Mouse (Mus musculus) heart, embryonic 13.5 days (tissue): ENCODE data around the gene Irgc1. TPM values are rescaled to one million over a fixed set of nuclear protein-coding genes. Genes with fewer than 3 reads are reported as not detected.

ENCODE experiments used
- ATAC-seq: fragments of 200-750 bp; cut with Nextera tagmentation; 2 replicates; pipeline ENCODE4 v1.8.0; 2017; ENCODE audit warnings: moderate TSS enrichment; ENCODE audit not compliant: insufficient number of reproducible peaks, low FRiP score, low TSS enrichment; ENCODE audit errors: extremely low read depth
- H3K27ac ChIP-seq: fragments of 300-500 bp; sonication (generic); replicated peaks from 2 replicates; pipeline ENCODE4 v1.5.1; 2015; ENCODE audit warnings: moderate library complexity, mild to moderate bottlenecking, inconsistent platforms
- H3K27me3 ChIP-seq: fragments of 300-500 bp; sonication (generic); replicated peaks from 2 replicates; pipeline ENCODE4 v1.6.1; 2015; ENCODE audit warnings: mild to moderate bottlenecking, inconsistent platforms
- H3K36me3 ChIP-seq: fragments of 300-500 bp; sonication (generic); 2 replicates; pipeline ENCODE4 v1.6.1; 2015; ENCODE audit warnings: mild to moderate bottlenecking, inconsistent platforms
- H3K4me1 ChIP-seq: fragments of 300-500 bp; sonication (generic); 2 replicates; pipeline ENCODE4 v1.6.1; 2015; ENCODE audit warnings: inconsistent platforms
- H3K4me2 ChIP-seq: fragments of 300-500 bp; sonication (generic); 2 replicates; pipeline ENCODE4 v1.6.1; 2015; ENCODE audit warnings: inconsistent platforms, mild to moderate bottlenecking, moderate library complexity
- H3K4me3 ChIP-seq: fragments of 300-500 bp; sonication (generic); 2 replicates; pipeline ENCODE4 v1.5.1; 2015; ENCODE audit warnings: moderate library complexity, mild to moderate bottlenecking, inconsistent platforms
- H3K9ac ChIP-seq: fragments of 300-500 bp; sonication (generic); 2 replicates; pipeline ENCODE4 v1.6.1; 2015; ENCODE audit warnings: inconsistent platforms, mild to moderate bottlenecking, moderate library complexity
- H3K9me3 ChIP-seq: fragments of 300-500 bp; sonication (generic); 2 replicates; pipeline ENCODE4 v1.6.1; 2016; ENCODE audit warnings: inconsistent platforms
- WGBS: fragments of 180-500 bp; shearing (Covaris S2); methylation state at CpG from one replicate; pipeline ENCODE4 v1.1.7; 2015; ENCODE audit warnings: mixed read lengths; 5-methylcytosine and 5-hydroxymethylcytosine counted together
- polyA plus RNA-seq: library from polyadenylated mRNA; unstranded; fragments of >200 nt; fragmentation: Nextera tagmentation; extraction: Ambion mirVana; gene quantifications from 2 replicates; pipeline ENCODE4 v1.2.1, GENCODE M21; 2015

Irgc1 gene
- polyA plus RNA-seq, 1 experiment from 2014 or later = not detected

DNA sequence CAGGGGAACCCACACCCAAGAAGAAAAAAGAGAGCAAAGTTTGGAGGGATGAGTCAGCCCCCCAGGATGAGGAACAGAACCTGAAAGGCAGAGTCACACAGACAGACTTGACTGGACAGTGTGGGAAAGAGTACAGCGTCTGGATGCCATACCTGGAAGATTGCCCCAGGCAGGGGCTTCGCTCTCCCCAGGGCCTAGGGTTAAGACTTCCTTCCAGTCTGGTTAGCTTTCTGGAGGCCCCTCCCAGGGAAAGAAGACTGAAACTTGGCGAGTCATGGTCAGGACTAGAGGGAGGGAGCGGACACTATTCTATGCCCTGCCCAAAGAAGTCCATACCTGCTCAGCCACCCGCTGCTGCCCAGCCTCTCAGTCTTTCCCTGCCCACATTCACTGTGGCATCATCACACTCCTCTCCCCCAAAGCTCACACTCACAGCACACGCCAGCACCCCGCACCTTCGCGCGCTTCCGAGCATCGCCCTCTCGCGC is 28.9 kb upstream of the Irgc1 start:
- peak overlapping the region; percentile 82 for H3K9ac ChIP-seq
- 15% methylated on average over 14 of the region's 14 CpGs for WGBS
- no peaks in the 10 kb centered on the region for H3K36me3 ChIP-seq
- H3K27me3 ChIP-seq = peaks cover 77% of the 10 kb centered on the region
- no peak for ATAC-seq
- peak overlapping the region; percentile 86 for H3K4me2 ChIP-seq
- H3K4me1 ChIP-seq = peaks cover 11% of the 10 kb centered on the region
- no peaks in the 10 kb centered on the region for H3K9me3 ChIP-seq
- H3K27ac ChIP-seq = no peak overlapping the region
- H3K4me3 ChIP-seq = peak overlapping the region; percentile 65

DNA sequence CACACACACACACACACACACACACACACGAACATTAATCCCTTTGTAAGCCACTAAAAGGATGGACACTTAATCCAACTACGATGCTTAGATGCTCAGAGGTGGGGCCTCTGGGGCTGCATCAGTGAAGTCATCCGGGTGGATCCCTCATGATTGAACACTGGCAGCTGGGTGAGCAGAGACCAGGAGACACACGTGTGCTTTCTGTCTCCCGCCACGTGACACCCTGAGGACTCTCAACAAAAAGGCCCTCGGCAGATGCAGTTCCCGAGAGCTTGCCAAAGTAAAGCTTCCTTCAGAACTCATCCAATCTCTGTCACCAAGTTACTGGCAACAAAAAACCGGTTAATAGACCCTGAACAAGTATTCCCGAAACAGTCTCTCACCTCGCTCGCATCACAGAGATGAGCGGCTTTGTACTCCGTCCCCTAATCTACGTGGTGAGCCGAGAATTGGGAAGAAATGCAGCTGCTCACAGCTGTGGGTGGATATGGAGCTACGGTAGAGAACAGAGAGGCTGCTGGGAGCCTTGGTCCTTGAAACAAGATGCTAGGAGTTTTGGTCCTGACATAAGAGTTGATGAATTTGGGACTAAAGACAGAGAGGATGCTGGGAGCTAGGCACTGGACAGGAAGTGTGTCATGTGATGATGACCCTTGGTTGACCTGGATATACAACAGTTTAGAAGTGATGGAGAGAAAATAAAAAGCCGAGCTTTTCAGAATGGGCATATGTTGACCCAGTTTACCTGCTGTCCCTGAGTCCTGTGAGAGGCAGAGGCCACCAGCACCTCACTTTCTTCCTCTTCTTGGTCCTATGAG is 28.2 kb upstream of the Irgc1 start:
- Histone ChIP-seq H3K4me2 (no peak overlapping the region), H3K27ac (no peak overlapping the region), H3K9ac (no peak overlapping the region), H3K4me1 (peaks cover 11% of the 10 kb centered on the region), H3K4me3 (no peak overlapping the region), H3K27me3 (peaks cover 70% of the 10 kb centered on the region), H3K36me3 (no peaks in the 10 kb centered on the region), H3K9me3 (no peaks in the 10 kb centered on the region)
- ATAC-seq = no peak
- 59% methylated on average over 18 of the region's 18 CpGs for WGBS

DNA sequence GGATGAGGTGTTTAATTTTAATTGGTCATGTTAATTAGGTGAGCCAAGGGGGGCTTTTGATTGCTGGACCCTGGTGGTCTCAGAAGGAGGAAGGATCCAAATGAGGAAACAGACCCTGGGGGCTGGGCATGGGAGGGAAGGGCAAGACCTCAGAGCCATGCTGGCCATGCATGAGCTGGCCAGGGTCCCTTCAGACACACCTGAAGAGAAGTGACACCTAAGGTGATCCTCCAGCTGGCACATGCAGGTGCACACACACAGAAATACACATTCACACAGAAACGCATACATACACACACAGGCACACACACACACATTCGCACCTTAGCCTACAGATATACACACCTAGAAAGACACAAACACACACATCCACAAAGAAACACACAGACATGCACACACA is 27.6 kb upstream of the Irgc1 start:
- Histone ChIP-seq H3K9ac (no peak overlapping the region), H3K27ac (no peak overlapping the region), H3K9me3 (no peaks in the 10 kb centered on the region), H3K4me1 (peaks cover 11% of the 10 kb centered on the region), H3K4me2 (no peak overlapping the region), H3K27me3 (peaks cover 64% of the 10 kb centered on the region), H3K4me3 (no peak overlapping the region), H3K36me3 (no peaks in the 10 kb centered on the region)
- ATAC-seq = no peak
- 73% methylated on average over 2 of the region's 2 CpGs for WGBS

DNA sequence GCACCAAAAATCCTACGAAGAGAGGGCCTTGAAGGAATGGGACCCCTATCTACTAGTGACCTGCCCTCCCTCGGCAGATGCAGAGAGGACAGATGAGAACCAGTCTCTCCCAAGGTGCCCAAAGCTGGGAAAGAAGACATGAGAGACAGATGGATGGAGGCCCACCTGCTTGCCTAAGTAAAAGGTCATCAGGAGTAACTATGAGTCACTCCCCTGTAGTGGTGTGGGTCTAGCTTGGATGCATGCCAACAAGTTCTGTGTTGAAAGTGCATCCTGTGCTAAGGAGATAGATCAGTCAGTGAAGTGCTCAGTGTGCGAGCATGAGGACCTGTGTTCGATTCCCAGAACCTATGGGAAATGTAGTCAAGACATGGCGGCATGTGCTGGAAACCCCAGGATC is 26.8 kb upstream of the Irgc1 start:
- H3K4me2 ChIP-seq = no peak overlapping the region
- H3K4me1 ChIP-seq = peaks cover 11% of the 10 kb centered on the region
- WGBS = 73% methylated on average over 5 of the region's 5 CpGs
- H3K9me3 ChIP-seq = no peaks in the 10 kb centered on the region
- ATAC-seq = no peak
- no peak overlapping the region for H3K4me3 ChIP-seq
- no peaks in the 10 kb centered on the region for H3K36me3 ChIP-seq
- H3K27ac ChIP-seq = no peak overlapping the region
- H3K9ac ChIP-seq = no peak overlapping the region
- H3K27me3 ChIP-seq = peaks cover 59% of the 10 kb centered on the region

DNA sequence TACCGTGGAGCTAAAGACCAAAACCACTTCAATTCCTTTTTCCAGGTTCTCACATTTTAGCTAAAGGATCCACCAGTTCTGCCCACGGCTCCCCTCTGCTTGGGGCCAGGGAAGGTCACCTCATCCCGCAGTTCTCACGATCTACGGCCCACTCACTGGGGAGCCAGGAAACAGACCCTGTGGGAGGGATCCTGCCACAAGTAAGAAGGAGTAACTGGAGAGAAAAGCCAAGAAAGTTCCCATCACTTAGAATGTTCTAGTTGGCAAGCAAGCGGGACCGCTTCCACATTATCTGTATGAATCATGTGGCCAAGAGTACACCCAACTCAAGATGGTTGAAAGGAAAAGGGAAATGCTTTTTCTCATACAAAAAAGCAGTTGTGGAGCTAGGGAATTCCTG is 24.8 kb upstream of the Irgc1 start:
- Histone ChIP-seq H3K4me2 (no peak overlapping the region), H3K9ac (no peak overlapping the region), H3K27ac (no peak overlapping the region), H3K36me3 (peaks cover 10% of the 10 kb centered on the region), H3K27me3 (peaks cover 38% of the 10 kb centered on the region), H3K9me3 (no peaks in the 10 kb centered on the region), H3K4me1 (peaks cover 7% of the 10 kb centered on the region), H3K4me3 (no peak overlapping the region)
- 75% methylated on average over 7 of the region's 7 CpGs for WGBS
- ATAC-seq = no peak

DNA sequence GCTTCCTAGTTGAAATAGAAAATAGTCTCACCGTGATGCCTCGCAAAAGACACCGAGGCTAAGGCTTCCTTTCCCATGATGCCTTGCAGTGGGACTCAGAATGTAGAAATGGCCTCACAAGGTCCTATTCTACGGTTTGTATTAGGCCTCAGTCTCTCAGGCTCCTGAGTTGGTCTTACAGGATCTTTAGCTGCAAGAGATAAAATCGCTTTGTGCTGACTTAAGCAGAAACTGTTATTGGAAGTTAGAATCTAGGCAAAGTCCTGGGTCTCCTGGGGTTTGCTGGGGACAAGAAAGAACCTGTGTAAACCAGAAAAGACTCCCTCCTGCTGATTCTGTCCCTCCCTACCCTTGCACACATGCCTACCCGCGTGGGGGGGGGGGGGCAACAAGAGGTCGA is 24.2 kb upstream of the Irgc1 start:
- H3K4me3 ChIP-seq = no peak overlapping the region
- H3K36me3 ChIP-seq = peaks cover 10% of the 10 kb centered on the region
- H3K4me2 ChIP-seq = no peak overlapping the region
- ATAC-seq = no peak
- peaks cover 4% of the 10 kb centered on the region for H3K4me1 ChIP-seq
- WGBS = 78% methylated on average over 8 of the region's 8 CpGs
- no peak overlapping the region for H3K9ac ChIP-seq
- no peak overlapping the region for H3K27ac ChIP-seq
- peaks cover 33% of the 10 kb centered on the region for H3K27me3 ChIP-seq
- H3K9me3 ChIP-seq = no peaks in the 10 kb centered on the region

DNA sequence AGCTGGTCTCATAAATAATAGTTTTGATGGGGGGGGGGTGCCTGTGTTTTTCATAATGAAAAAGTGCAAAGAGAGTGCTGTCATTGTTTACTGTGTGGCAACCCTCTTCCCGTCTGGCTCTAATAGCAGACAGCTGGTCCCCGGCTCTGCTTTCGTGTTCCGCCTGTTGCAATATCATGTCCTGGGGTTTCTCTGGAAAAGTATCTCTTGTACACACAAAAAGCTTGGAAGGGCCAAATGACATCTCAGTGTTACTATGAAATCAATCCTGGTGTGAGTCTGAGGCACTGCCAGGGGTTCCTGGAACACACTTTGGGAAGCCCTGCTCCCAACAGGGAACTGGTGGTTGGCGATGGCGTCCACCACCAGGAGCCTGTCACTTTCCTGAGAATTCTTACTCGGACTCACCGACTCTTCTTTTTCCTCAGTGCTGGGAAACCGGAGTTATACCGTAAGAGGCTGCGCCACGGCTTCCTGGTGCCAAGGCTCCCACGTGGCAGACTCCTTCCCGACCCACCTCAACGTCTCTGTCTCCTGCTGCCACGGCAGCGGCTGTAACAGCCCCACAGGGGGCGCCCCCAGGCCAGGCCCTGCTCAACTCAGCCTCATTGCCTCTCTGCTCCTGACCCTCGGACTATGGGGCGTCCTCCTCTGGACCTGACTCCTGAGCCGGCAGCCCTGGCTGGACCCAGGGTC is 22.9 kb upstream of the Irgc1 start:
- ATAC-seq = no peak
- H3K9me3 ChIP-seq = no peaks in the 10 kb centered on the region
- no peaks in the 10 kb centered on the region for H3K4me1 ChIP-seq
- no peak overlapping the region for H3K4me3 ChIP-seq
- H3K27me3 ChIP-seq = peaks cover 19% of the 10 kb centered on the region
- no peak overlapping the region for H3K4me2 ChIP-seq
- H3K27ac ChIP-seq = no peak overlapping the region
- 39% methylated on average over 21 of the region's 21 CpGs for WGBS
- H3K36me3 ChIP-seq = peaks cover 10% of the 10 kb centered on the region
- H3K9ac ChIP-seq = no peak overlapping the region

DNA sequence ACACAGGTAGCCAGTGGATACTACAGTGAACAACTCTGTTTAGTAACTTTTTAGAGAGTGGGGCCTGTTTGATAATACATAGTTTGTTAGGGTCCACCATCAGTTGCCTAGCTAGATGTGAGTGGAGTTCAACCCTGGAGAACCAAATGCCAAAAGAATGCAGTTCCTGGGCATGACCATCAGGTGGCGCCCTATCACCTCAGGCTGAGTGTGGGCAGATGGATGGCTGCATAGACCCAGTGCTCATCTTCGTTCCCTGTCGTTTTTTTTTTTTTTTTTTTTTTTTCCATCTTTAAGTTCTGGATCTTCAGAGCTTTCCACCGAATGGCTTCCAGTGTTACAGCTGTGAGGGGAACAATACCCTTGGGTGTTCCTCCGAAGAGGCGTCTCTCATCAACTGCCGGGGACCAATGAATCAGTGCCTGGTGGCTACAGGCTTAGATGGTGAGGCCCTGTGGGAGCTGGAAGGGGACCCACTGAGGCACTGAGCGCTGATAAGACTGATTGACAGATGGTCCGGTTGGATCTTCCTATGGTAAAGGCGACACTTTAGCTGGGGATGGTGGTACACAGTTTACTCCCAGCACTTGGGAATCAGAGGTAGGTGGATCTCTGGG is 21.9 kb upstream of the Irgc1 start:
- Histone ChIP-seq H3K9ac (no peak overlapping the region), H3K4me3 (no peak overlapping the region), H3K9me3 (peaks cover 5% of the 10 kb centered on the region; the same call in 1 of the 2 replicates), H3K4me2 (no peak overlapping the region), H3K27ac (no peak overlapping the region), H3K4me1 (no peaks in the 10 kb centered on the region), H3K27me3 (peaks cover 10% of the 10 kb centered on the region), H3K36me3 (peaks cover 13% of the 10 kb centered on the region)
- 51% methylated on average over 10 of the region's 10 CpGs for WGBS
- no peak; the same call in 1 of the 2 replicates for ATAC-seq

DNA sequence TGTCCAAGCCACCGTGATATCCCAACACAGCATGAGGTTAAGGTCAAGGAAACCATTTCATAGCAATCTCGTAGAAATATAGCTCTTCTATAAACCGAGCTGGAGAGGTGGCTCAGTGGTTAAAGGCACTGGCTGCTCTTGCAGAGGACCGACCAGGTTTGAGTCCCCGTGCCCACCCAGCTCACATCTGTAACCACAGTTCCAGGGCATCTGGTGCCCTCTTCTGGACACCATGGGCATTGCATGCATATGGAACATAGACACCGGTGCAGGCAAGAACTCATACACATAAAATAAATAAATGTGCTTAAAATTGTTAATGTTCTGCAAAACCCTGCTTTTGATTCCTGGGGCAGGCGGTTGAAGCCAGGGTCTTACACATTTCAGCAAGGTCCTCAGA is 20.8 kb upstream of the Irgc1 start:
- Histone ChIP-seq H3K27me3 (peaks cover 2% of the 10 kb centered on the region; the same call in 1 of the 2 replicates), H3K4me3 (no peak overlapping the region), H3K27ac (no peak overlapping the region), H3K4me1 (no peaks in the 10 kb centered on the region), H3K9ac (no peak overlapping the region), H3K4me2 (no peak overlapping the region), H3K9me3 (peaks cover 5% of the 10 kb centered on the region; the same call in 1 of the 2 replicates), H3K36me3 (peaks cover 13% of the 10 kb centered on the region)
- 71% methylated on average over 7 of the region's 7 CpGs for WGBS
- ATAC-seq = no peak

DNA sequence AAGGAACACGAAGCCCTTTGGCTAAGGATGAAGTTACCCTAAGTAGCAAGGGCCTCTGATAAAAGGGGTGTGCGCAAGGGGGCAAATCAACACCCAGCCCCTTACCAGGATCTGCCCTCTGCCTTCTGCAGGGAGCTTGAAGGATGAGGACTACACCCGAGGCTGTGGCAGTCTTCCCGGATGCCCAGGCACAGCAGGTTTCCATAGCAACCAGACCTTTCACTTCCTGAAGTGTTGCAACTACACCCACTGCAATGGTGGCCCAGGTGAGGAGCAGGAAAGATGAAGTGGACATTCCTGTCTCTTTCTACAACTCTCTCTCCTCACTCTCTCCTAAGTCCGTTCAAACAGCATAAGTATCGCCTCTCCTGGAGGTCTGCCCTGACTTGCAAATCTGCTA is 20.3 kb upstream of the Irgc1 start:
- no peak overlapping the region for H3K9ac ChIP-seq
- ATAC-seq = no peak
- WGBS = 72% methylated on average over 6 of the region's 6 CpGs
- H3K27me3 ChIP-seq = peaks cover 2% of the 10 kb centered on the region; the same call in 1 of the 2 replicates
- no peak overlapping the region for H3K4me3 ChIP-seq
- no peak overlapping the region for H3K4me2 ChIP-seq
- no peaks in the 10 kb centered on the region for H3K4me1 ChIP-seq
- H3K9me3 ChIP-seq = peaks cover 5% of the 10 kb centered on the region; the same call in 1 of the 2 replicates
- peaks cover 13% of the 10 kb centered on the region for H3K36me3 ChIP-seq
- H3K27ac ChIP-seq = no peak overlapping the region

DNA sequence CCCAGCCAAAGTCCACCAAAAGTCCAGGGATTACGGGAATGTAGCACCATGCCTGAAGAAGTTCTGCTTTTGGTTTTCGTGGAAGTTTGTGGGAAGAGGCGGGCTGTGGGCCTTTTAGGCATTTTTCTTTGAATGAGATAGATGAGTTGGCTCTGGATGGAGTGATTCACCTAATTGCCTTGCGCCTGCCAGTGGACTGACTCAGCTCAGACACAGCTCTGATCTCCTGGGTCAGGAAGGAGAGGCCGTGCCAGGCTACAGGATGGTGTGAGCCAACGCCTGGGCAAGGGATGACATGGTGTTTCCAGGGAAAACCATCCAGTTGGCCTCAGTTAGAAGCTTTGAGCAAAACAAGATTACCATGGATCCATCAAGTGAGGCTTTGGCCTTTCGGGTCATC is 18.3 kb upstream of the Irgc1 start:
- ATAC-seq = no peak
- no peak overlapping the region for H3K4me2 ChIP-seq

More for the DNA sequence above, 18.3 kb upstream of the Irgc1 start:
- H3K9me3 ChIP-seq = peaks cover 5% of the 10 kb centered on the region; the same call in 1 of the 2 replicates
- H3K4me3 ChIP-seq = no peak overlapping the region
- 87% methylated on average over 7 of the region's 7 CpGs for WGBS
- 0 out of 2 replicates have a peak, but pooled peaks cover 2% of the 10 kb centered on the region for H3K27me3 ChIP-seq
- no peak overlapping the region for H3K9ac ChIP-seq
- H3K4me1 ChIP-seq = no peaks in the 10 kb centered on the region
- H3K36me3 ChIP-seq = peaks cover 13% of the 10 kb centered on the region
- no peak overlapping the region for H3K27ac ChIP-seq
